ENCODE assay signal across 18 mouse cellular contexts in genomic region chr17:71721019-71721418, GRCm38 (mm10). TPM values are rescaled to one million over a fixed set of nuclear protein-coding genes. Genes with fewer than 3 reads are reported as not detected.
DNase-seq lines count a peak whose midpoint lies in the region; ATAC-seq lines count a peak whose summit lies in the region.
"Had no signal": no experiment of that assay in that cellular context is flagged by ENCODE, and none has a peak within 500 bp of the region (broad histone marks: within the 10 kb centered on the region; RNA-seq: fewer than 3 reads in every experiment).

No protein-coding gene starts in this region.

- peak; percentile 88 for ATAC-seq in heart, embryonic 15.5 days (replicated peaks; ENCODE audit: insufficient number of reproducible peaks, insufficient read depth, low FRiP score, low read depth)
- ATAC-seq: liver, embryonic 12.5 days had no signal

- H3K4me3 ChIP-seq in heart, embryonic 15.5 days = no peak overlapping the region
- H3K4me3 ChIP-seq: embryonic facial prominence, embryonic 12.5 days; liver, embryonic 12.5 days; lung, embryonic 15.5 days; megakaryocyte, embryonic 14.5 days; neural tube, embryonic 12.5 days had no signal

- H3K27me3 ChIP-seq in heart, embryonic 15.5 days = no peaks in the 10 kb centered on the region
- H3K27me3 ChIP-seq: embryonic facial prominence, embryonic 12.5 days; liver, embryonic 12.5 days; lung, embryonic 15.5 days; neural tube, embryonic 12.5 days had no signal

- peaks cover 20% of the 10 kb centered on the region for H3K4me1 ChIP-seq in heart, embryonic 15.5 days (replicated peaks)
- H3K4me1 ChIP-seq: embryonic facial prominence, embryonic 12.5 days; liver, embryonic 12.5 days; lung, embryonic 15.5 days; neural tube, embryonic 12.5 days had no signal

- peak; percentile 97 for DNase-seq in heart, adult 11 months
- DNase-seq in heart, postnatal 25 days (ENCODE audit: low spot score) = no peak
- DNase-seq in gastrocnemius, postnatal 25 days = peak; percentile 20
- peak; percentile 74 for DNase-seq in testis, postnatal 14 days (ENCODE audit: low spot score)
- DNase-seq in embryo, embryonic 9.5 days (ENCODE audit: extremely low spot score) = no peak
- DNase-seq in frontal cortex, postnatal 14 days (ENCODE audit: low spot score in 2 of 2) = no peak
- DNase-seq: kidney, adult 2 months; kidney, postnatal 36 days had no signal

- no peak overlapping the region for H3K4me2 ChIP-seq in heart, embryonic 15.5 days
- H3K4me2 ChIP-seq: embryonic facial prominence, embryonic 12.5 days; liver, embryonic 12.5 days; lung, embryonic 15.5 days; neural tube, embryonic 12.5 days had no signal

- H3K9ac ChIP-seq in heart, embryonic 15.5 days = no peak overlapping the region
- H3K9ac ChIP-seq: embryonic facial prominence, embryonic 12.5 days; liver, embryonic 12.5 days; lung, embryonic 15.5 days; neural tube, embryonic 12.5 days had no signal

- H3K27ac ChIP-seq in heart, embryonic 15.5 days = peak overlapping the region; percentile 94
- H3K27ac ChIP-seq: embryonic facial prominence, embryonic 12.5 days; hindbrain, postnatal 0 days; liver, embryonic 12.5 days; lung, embryonic 15.5 days; neural tube, embryonic 12.5 days; stomach, postnatal 0 days had no signal

- WGBS in heart, embryonic 15.5 days = 28% methylated on average over 3 of the region's 3 CpGs

- no peaks in the 10 kb centered on the region for H3K36me3 ChIP-seq in heart, embryonic 15.5 days
- H3K36me3 ChIP-seq: embryonic facial prominence, embryonic 12.5 days; liver, embryonic 12.5 days; lung, embryonic 15.5 days; neural tube, embryonic 12.5 days had no signal

- intact Hi-C loops in heart, postnatal 25 days (cut with DNase I) = loop anchor here (5.0 kb wide), 1 partner anchor 59 kb away; no protein-coding TSS in a partner anchor

- H3K9me3 ChIP-seq in heart, embryonic 15.5 days (replicated peaks) = no peaks in the 10 kb centered on the region
- H3K9me3 ChIP-seq: embryonic facial prominence, embryonic 12.5 days; liver, embryonic 12.5 days; lung, embryonic 15.5 days; neural tube, embryonic 12.5 days had no signal

RNA-seq across cellular contexts. Expression of gene Pcare, which starts 31.7 kb away (rescaled TPM):
- under 1 TPM; 0.36 to 0.44 TPM for total RNA-seq in heart, postnatal 25 days (2021)
- total RNA-seq in gastrocnemius, postnatal 25 days (2021) = under 1 TPM in 1 of 2 experiments, not detected in 1; 0.16 TPM
- 0.03 TPM in 1 of 2 replicates, not detected in the other for polyA plus RNA-seq in heart, embryonic 15.5 days (2015; fragmentation: Nextera tagmentation; extraction: Ambion mirVana)
- total RNA-seq: hindbrain, postnatal 0 days had no signal
- polyA plus RNA-seq: brain, embryonic 14.5 days; embryonic facial prominence, embryonic 12.5 days; hindbrain, postnatal 0 days; kidney, adult 2 months; lung, embryonic 15.5 days; neural tube, embryonic 12.5 days; spleen, adult 2 months; stomach, postnatal 0 days had no signal

RNA-seq across cellular contexts. Expression of gene Clip4, which starts 47.3 kb away (rescaled TPM):
- total RNA-seq in heart, postnatal 25 days (2021) = 100 to 1,000 TPM; 216 to 251 TPM
- total RNA-seq in gastrocnemius, postnatal 25 days (2021) = 100 to 1,000 TPM; 116 to 121 TPM
- 35.4 and 37.7 TPM in 2 replicates for polyA plus RNA-seq in heart, embryonic 15.5 days (2015; fragmentation: Nextera tagmentation; extraction: Ambion mirVana)

RNA-seq across cellular contexts. Expression of gene Togaram2, which starts 48.0 kb away (rescaled TPM):
- 1 to 10 TPM; 4.1 to 5.2 TPM for total RNA-seq in heart, postnatal 25 days (2021)
- 1 to 10 TPM; 2.3 to 6.4 TPM for total RNA-seq in gastrocnemius, postnatal 25 days (2021)
- polyA plus RNA-seq in heart, embryonic 15.5 days (2015; fragmentation: Nextera tagmentation; extraction: Ambion mirVana) = 2.3 and 2.6 TPM in 2 replicates
- polyA plus RNA-seq: embryonic facial prominence, embryonic 12.5 days had no signal

Comparison
In these comparisons a context has a peak if more than half of its experiments do, and no peak if none do; other contexts are left out.
1. DNase-seq: peak in heart, adult 11 months (single experiment), gastrocnemius, postnatal 25 days (single experiment) and testis, postnatal 14 days (single experiment); none in heart, postnatal 25 days (single experiment), embryo, embryonic 9.5 days (single experiment) and frontal cortex, postnatal 14 days (0 of 2).